Mouse (Mus musculus): ENCODE results near the gene Trim16. TPM values are rescaled to one million over a fixed set of nuclear protein-coding genes. Genes with fewer than 3 reads are reported as not detected.

The Trim16 gene
- polyA plus RNA-seq, 1 experiment from 2014 or later = 2.8 TPM

DNA sequence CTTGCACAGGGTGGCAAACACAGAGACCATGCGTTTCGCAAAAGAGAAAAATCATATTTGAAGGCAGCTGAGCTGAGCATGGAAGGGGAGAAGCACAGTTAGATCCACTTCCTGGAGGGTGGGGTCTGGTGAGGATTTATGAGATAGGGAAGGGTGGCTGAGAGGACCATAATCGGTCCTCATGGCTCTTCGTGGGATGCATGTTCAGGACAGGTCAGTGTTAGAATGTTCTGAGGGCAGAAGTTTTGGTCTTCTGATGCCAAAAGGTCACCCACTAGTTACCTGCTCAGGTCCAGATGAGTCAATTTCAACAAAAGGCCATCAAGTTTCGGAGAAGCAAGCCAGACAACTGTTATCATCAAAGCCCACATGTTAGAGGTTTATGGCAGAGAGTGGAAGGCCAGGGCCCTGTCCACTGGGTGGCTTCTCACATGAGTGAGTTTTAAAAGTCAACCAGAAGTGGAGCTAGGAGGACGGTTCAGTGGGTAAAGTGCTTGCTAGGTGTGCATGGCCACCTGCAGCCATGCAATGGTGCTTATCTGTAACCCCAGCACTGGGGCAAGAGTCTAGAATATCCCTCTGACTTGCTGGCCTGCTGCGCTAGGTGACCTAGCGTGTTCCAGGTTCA lies 858 bp upstream of the Trim16 start:
- H3K36me3 ChIP-seq (replicated peaks) = no peaks in the 10 kb centered on the region
- H3K9me3 ChIP-seq = no peaks in the 10 kb centered on the region
- no peak for DNase-seq (ENCODE audit: extremely low spot score, low spot score)
- H3K27ac ChIP-seq = no peak overlapping the region
- H3K4me1 ChIP-seq = peaks cover 20% of the 10 kb centered on the region
- H3K4me3 ChIP-seq = no peak overlapping the region
- 94% methylated on average over 8 of the region's 8 CpGs for WGBS
- peaks cover 6% of the 10 kb centered on the region; the same call in 1 of the 2 replicates for H3K27me3 ChIP-seq (ENCODE audit: poor library complexity, severe bottlenecking)

DNA sequence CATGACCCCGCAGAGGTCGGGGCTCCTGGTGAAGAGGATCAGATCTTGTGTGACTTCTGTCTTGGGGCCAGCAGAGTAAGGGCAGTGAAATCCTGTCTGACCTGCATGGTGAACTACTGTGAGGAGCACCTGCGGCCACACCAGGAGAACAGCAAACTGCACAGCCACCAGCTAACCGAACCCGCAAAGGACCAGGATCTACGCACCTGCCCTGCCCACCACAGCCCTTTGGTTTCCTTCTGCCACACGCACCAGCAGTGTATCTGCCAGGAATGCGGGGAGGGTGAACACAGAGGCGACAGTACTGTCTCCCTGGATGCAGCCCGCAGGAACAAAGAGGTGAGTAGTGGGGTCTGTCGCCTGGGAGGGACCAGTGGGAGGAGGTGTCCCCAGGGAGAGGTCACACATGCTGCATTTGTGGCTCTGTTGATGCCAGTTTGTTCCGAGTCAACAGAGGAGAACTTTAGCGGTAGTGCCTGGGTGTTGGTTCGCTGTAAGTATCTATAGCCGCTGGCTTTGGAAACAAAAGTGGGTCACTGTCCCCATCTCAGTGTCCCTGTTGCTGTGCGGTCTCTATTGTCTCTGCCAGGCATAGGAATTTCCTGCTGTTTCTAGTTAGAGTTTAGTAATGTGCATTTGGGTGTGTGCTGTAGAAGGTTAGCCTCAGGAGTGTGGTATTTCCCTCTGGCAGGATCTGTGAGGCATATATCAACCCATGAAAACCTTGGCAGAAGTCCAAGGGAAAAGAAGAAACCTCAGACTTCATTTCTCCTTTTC lies 818 bp downstream of the Trim16 start:
- H3K27ac ChIP-seq = peak overlapping the region; percentile 74
- WGBS = 25% methylated on average over 16 of the region's 16 CpGs

GRCm38 (mm10) chr11:62821893-62822292 lies 1.9 kb downstream of the Trim16 start:
- Histone ChIP-seq H3K4me1 (peaks cover 20% of the 10 kb centered on the region), H3K36me3 (replicated peaks) (no peaks in the 10 kb centered on the region), H3K27me3 (ENCODE audit: poor library complexity, severe bottlenecking) (peaks cover 6% of the 10 kb centered on the region; the same call in 1 of the 2 replicates), H3K27ac (no peak overlapping the region), H3K4me3 (no peak overlapping the region), H3K9me3 (no peaks in the 10 kb centered on the region)
- 81% methylated on average over 5 of the region's 5 CpGs for WGBS
- no peak for DNase-seq (ENCODE audit: extremely low spot score, low spot score)

More for the DNA sequence above, 818 bp downstream of the Trim16 start:
- Histone ChIP-seq H3K36me3 (replicated peaks) (no peaks in the 10 kb centered on the region), H3K27me3 (ENCODE audit: poor library complexity, severe bottlenecking) (peaks cover 6% of the 10 kb centered on the region; the same call in 1 of the 2 replicates), H3K9me3 (no peaks in the 10 kb centered on the region), H3K4me1 (peaks cover 20% of the 10 kb centered on the region), H3K4me3 (peak overlapping the region; percentile 47)
- peak; percentile 26 for DNase-seq (ENCODE audit: extremely low spot score, low spot score)

DNA sequence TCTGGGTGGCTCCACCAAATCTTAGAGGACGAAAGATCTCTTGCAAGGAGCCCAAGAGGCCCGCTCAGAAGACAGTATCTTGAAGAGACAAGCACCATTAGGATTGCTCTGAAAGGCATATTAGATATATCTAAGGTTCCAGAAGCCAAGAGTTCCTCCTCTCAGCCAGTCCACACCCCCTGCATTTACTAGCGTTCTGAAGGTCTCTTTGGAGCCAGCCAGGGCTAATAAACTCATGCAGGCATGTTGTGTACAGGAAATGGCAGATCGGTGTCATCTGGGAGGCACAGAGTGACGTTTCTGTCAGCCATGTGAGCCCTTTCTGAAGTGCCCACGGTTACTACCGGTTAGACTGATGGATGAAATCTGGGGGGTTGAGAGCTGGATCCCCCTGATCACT lies 4.2 kb downstream of the Trim16 start:
- peaks cover 6% of the 10 kb centered on the region; the same call in 1 of the 2 replicates for H3K27me3 ChIP-seq (ENCODE audit: poor library complexity, severe bottlenecking)
- no peaks in the 10 kb centered on the region for H3K9me3 ChIP-seq
- 80% methylated on average over 7 of the region's 7 CpGs for WGBS
- H3K36me3 ChIP-seq (replicated peaks) = no peaks in the 10 kb centered on the region
- no peak overlapping the region for H3K27ac ChIP-seq
- H3K4me3 ChIP-seq = no peak overlapping the region
- peaks cover 20% of the 10 kb centered on the region for H3K4me1 ChIP-seq
- DNase-seq (ENCODE audit: extremely low spot score, low spot score) = no peak

DNA sequence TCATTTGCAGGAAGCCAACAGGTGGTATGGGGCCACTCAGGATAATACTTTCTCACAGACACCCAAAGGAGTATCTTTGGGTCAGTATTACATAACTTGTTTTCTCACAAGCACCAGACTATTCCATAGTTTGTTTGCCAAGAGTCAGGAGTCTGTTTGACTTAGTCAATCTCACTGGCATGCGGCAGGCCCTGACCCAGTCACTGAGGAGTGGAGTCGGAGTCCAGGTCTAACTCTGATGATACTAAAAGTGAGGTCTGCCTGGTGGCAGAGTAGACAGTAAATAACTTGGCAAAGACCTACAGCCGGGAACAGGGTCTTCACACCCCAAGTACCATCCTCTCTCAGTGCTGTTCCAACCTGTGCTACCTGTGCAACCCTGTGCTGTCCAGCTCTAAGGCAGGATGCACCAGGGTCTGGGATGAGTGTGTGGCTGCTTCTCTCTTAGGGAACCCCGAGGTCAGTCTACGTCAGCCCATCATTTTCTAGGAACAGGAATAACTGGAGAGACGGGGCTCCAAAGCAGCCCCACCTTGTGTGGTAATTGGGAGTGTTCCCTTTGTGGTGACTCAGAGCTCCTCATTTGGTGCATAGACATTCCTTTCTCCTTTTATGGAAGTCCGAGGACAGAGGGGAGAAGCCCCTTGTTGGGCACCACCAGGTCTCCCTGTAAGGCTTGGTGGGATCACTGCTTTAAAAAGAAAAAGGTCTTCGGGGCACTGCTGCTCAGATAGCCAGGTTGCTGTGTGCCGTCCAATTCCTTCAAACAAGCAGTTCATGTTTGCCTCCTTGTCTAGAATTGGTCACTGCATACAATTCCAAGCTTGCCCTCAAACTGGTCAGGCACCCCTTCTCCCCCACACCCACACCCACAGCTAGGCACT lies 5.4 kb downstream of the Trim16 start:
- Histone ChIP-seq H3K4me3 (no peak overlapping the region), H3K4me1 (peaks cover 8% of the 10 kb centered on the region), H3K9me3 (no peaks in the 10 kb centered on the region), H3K27ac (no peak overlapping the region), H3K27me3 (ENCODE audit: poor library complexity, severe bottlenecking) (peaks cover 4% of the 10 kb centered on the region; the same call in 1 of the 2 replicates), H3K36me3 (replicated peaks) (no peaks in the 10 kb centered on the region)
- 83% methylated on average over 9 of the region's 9 CpGs for WGBS
- no peak for DNase-seq (ENCODE audit: extremely low spot score, low spot score)

GRCm38 (mm10) chr11:62826106-62826733 lies 6.2 kb downstream of the Trim16 start:
- H3K9me3 ChIP-seq = no peaks in the 10 kb centered on the region
- peaks cover under 1% of the 10 kb centered on the region for H3K4me1 ChIP-seq
- DNase-seq (ENCODE audit: extremely low spot score, low spot score) = no peak
- WGBS = 85% methylated on average over 6 of the region's 6 CpGs
- no peaks in the 10 kb centered on the region for H3K36me3 ChIP-seq (replicated peaks)
- no peak overlapping the region for H3K27ac ChIP-seq
- no peaks in the 10 kb centered on the region for H3K27me3 ChIP-seq (ENCODE audit: poor library complexity, severe bottlenecking)
- no peak overlapping the region for H3K4me3 ChIP-seq

DNA sequence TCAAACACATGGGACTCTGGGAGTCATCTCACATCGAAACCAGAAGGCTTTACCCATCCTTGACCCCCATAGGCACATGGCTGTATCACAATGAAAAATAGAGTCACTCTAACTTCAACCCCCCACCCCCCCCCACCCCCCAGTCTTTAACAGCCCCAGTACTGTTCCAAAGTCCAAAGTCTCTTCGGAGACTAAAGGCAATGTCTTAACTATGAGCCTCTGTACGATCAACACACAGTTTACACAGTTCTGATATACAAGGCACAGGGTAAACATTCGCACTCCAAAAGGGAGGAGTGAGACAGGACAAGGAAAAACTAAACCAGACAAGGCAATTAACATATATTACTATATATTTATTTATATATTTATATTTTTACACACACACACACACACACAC lies 7.1 kb downstream of the Trim16 start:
- Histone ChIP-seq H3K27ac (no peak overlapping the region), H3K4me1 (no peaks in the 10 kb centered on the region), H3K36me3 (replicated peaks) (no peaks in the 10 kb centered on the region), H3K4me3 (no peak overlapping the region), H3K27me3 (ENCODE audit: poor library complexity, severe bottlenecking) (no peaks in the 10 kb centered on the region), H3K9me3 (no peaks in the 10 kb centered on the region)
- DNase-seq (ENCODE audit: extremely low spot score, low spot score) = no peak
- WGBS = 94% methylated on average over 4 of the region's 4 CpGs

DNA sequence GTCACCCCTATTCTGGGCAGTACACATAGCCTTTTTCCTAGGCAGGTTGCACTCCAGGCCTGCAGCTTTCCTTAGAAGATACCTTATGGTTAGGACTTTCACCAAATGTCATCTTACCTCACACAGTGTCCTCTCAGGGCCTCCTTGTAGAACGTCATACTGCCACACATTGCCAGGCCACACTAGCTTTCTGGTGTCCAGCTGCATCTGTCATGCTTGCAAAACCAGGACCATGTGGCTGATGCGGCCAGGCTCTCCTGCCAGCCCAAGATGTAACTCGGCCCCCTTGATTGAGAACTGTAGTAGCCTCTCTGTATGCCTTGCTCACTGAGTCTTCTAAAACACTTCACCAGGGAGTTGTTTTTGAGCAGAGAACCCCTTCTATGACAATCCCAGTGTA lies 7.9 kb downstream of the Trim16 start:
- H3K27me3 ChIP-seq (ENCODE audit: poor library complexity, severe bottlenecking) = no peaks in the 10 kb centered on the region
- DNase-seq (ENCODE audit: extremely low spot score, low spot score) = no peak
- H3K4me3 ChIP-seq = no peak overlapping the region
- H3K9me3 ChIP-seq = no peaks in the 10 kb centered on the region
- no peaks in the 10 kb centered on the region for H3K4me1 ChIP-seq
- no peak overlapping the region for H3K27ac ChIP-seq
- 79% methylated on average over 3 of the region's 3 CpGs for WGBS
- H3K36me3 ChIP-seq (replicated peaks) = no peaks in the 10 kb centered on the region

DNA sequence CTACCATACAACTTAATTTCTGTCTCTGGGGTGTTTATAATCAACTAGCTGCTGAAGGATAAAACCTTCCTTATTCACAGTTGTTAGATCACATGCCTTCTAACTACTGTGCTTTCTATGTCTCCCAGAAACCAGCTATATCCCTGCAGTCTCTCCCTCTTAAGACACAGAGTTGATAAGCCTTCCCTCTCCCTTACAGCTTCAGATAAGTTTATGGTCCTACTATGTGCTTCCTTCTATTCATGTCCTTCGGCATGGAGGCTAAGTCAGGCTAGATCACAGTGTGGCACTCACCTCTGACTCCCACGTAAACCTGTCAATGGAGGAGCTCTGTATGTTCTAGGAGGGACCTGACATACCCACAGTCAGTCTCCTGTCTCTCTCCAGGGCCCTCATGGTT lies 10.4 kb downstream of the Trim16 start:
- no peak for DNase-seq (ENCODE audit: extremely low spot score, low spot score)
- no peak overlapping the region for H3K4me3 ChIP-seq
- no peaks in the 10 kb centered on the region for H3K4me1 ChIP-seq
- no peaks in the 10 kb centered on the region for H3K36me3 ChIP-seq (replicated peaks)
- no peak overlapping the region for H3K27ac ChIP-seq
- no peaks in the 10 kb centered on the region for H3K9me3 ChIP-seq
- H3K27me3 ChIP-seq (ENCODE audit: poor library complexity, severe bottlenecking) = no peaks in the 10 kb centered on the region
- 80% methylated on average over 2 of the region's 2 CpGs for WGBS

DNA sequence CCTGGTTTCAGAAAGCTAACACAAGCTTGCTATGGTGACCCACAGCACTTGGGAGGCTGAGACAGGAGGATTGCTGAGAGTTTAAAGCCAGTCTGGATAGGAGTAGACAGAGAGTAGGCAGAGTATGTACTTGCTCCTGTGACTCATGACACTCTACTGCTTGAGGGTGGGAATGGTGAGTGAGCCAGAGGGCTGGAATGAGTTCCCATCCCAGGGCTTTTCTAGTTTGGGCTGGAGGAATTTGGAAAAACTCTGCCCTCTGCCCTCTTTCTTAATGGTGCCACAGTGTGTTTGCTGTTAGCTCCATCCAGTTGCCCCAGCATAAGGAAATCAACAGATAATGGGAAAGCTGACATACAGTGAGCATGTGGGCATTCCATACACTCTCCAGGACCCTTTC lies 11.9 kb downstream of the Trim16 start:
- Histone ChIP-seq H3K4me3 (no peak overlapping the region), H3K27me3 (ENCODE audit: poor library complexity, severe bottlenecking) (no peaks in the 10 kb centered on the region)

DNA sequence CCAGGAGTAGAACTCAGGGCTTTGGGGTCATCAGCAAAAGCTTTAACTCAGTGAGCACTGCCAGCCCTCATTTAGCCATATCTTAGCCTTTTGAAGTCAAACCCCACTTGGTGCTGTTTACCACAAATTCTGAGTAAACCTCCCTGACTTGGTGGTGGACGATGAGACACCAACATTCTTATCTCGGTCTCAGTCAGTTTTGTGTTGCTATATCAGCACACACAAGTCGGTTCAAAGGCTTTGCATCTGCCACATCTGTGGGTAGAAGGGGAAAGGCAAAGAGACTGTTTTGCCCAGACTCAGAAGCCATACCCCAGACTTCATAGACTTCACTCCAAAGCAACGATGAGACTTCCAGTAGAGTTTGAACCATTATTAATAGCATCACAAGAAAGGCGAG lies 24.5 kb downstream of the Trim16 start:
- peaks cover 24% of the 10 kb centered on the region for H3K4me1 ChIP-seq
- H3K36me3 ChIP-seq (replicated peaks) = no peaks in the 10 kb centered on the region
- DNase-seq (ENCODE audit: extremely low spot score, low spot score) = no peak
- H3K27me3 ChIP-seq (ENCODE audit: poor library complexity, severe bottlenecking) = no peaks in the 10 kb centered on the region
- no peak overlapping the region for H3K27ac ChIP-seq
- 90% methylated on average over 5 of the region's 5 CpGs for WGBS
- no peak overlapping the region for H3K4me3 ChIP-seq
- no peaks in the 10 kb centered on the region for H3K9me3 ChIP-seq

More for the DNA sequence above, 11.9 kb downstream of the Trim16 start:
- no peak overlapping the region for H3K27ac ChIP-seq
- DNase-seq (ENCODE audit: extremely low spot score, low spot score) = no peak
- H3K9me3 ChIP-seq = no peaks in the 10 kb centered on the region
- H3K36me3 ChIP-seq (replicated peaks) = no peaks in the 10 kb centered on the region
- H3K4me1 ChIP-seq = no peaks in the 10 kb centered on the region

GRCm38 (mm10) chr11:62845730-62846129 lies 25.7 kb downstream of the Trim16 start:
- Histone ChIP-seq H3K36me3 (replicated peaks) (no peaks in the 10 kb centered on the region), H3K4me3 (no peak overlapping the region), H3K27ac (no peak overlapping the region), H3K4me1 (peaks cover 24% of the 10 kb centered on the region), H3K27me3 (ENCODE audit: poor library complexity, severe bottlenecking) (no peaks in the 10 kb centered on the region), H3K9me3 (no peaks in the 10 kb centered on the region)
- WGBS = 75% methylated on average over 3 of the region's 3 CpGs
- no peak for DNase-seq (ENCODE audit: extremely low spot score, low spot score)
